Mouse (Mus musculus) G1E (cell line): ENCODE results near the gene Rasl11b. TPM values are rescaled to one million over a fixed set of nuclear protein-coding genes. Genes with fewer than 3 reads are reported as not detected.

Source experiments
- ATAC-seq: 2 replicates; pipeline ENCODE4 v1.8.0; 2016; ENCODE audit warnings: mild to moderate bottlenecking; ENCODE audit not compliant: insufficient number of reproducible peaks, poor library complexity, low FRiP score, severe bottlenecking; ENCODE audit errors: extremely low read depth
- DNase-seq: peaks from one replicate; pipeline ENCODE4 v3.0.0; 2012; ENCODE audit warnings: low spot score
- H3K27me3 ChIP-seq: 2 replicates; pipeline ENCODE4 v1.6.1; 2012; ENCODE audit warnings: mild to moderate bottlenecking, low read length, inconsistent platforms; ENCODE audit not compliant: insufficient read depth
- H3K36me3 ChIP-seq: replicated peaks from 2 replicates; pipeline ENCODE3; 2012; ENCODE audit warnings: mild to moderate bottlenecking, inconsistent platforms
- H3K4me1 ChIP-seq: 2 replicates; pipeline ENCODE4 v1.6.1; 2012; ENCODE audit warnings: low read depth, low read length, inconsistent platforms, mixed read lengths; ENCODE audit not compliant: insufficient read depth
- H3K4me3 ChIP-seq: 2 replicates; pipeline ENCODE4 v1.5.1; 2012; ENCODE audit warnings: low read depth, mild to moderate bottlenecking, inconsistent platforms, low read length, moderate library complexity, mixed read lengths
- H3K9me3 ChIP-seq: replicated peaks from 2 replicates; pipeline ENCODE4 v1.6.1; 2012; ENCODE audit warnings: inconsistent platforms
- CTCF ChIP-seq: IDR thresholded peaks from 2 replicates; pipeline ENCODE4 v1.5.1; 2012; ENCODE audit warnings: low read depth, low read length, inconsistent platforms, mixed read lengths
- GATA1 ChIP-seq: IDR thresholded peaks from 2 replicates; pipeline ENCODE4 v1.6.1; 2012; ENCODE audit warnings: borderline replicate concordance, low read length, inconsistent platforms, mixed read lengths
- GATA2 ChIP-seq: IDR thresholded peaks from 2 replicates; pipeline ENCODE4 v1.6.1; 2012; ENCODE audit warnings: low read depth, low read length, inconsistent platforms, borderline replicate concordance
- POLR2AphosphoS5 ChIP-seq: IDR thresholded peaks from 2 replicates; pipeline ENCODE4 v1.6.1; 2012; ENCODE audit warnings: low read depth, low read length, inconsistent platforms; ENCODE audit not compliant: insufficient replicate concordance
- TAL1 ChIP-seq: conservative IDR thresholded peaks from 2 replicates; pipeline ENCODE4 v1.6.1; 2012; ENCODE audit warnings: low read depth, low read length, inconsistent platforms, mixed read lengths
- polyA plus RNA-seq: library from polyadenylated mRNA; stranded (reverse); fragments of >175 nt; gene quantifications from 2 replicates; pipeline ENCODE4 v1.2.3, GENCODE M21; 2012
- total RNA-seq, 2 experiments: library from RNA; stranded (forward) in 1 of 2; stranded (reverse) in 1 of 2; fragments of 200-1000 nt in 1 of 2; fragments of >200 nt in 1 of 2; fragmentation: Nextera tagmentation in 1 of 2; gene quantifications; 2 replicates each; pipeline ENCODE4 v1.2.3; 2014 to 2017

Rasl11b gene
- total and polyA plus RNA-seq, 3 experiments, result 0.30 to 0.33 TPM; not detected in 1

DNA sequence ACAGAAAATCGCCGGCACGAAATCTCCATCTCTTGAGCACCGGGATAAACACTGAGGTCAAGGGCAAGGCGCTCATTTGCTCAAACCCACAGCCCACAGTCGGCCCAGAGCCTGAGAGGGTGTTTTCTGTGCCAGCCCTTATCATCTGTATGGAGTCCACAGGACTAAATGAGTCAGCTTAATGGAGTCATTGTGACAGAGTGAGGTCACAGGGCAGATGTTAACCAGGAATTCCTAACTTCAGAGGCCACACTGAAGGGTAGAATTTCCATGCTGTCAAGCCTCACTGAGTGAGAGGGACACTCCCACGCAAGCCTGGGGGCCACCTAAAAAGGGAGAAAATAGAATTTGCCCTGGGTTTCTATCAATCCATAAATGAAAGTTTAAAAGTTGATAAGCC is 35.2 kb upstream of the Rasl11b start:
- ATAC-seq (no peak), DNase-seq (no peak)
- Histone ChIP-seq H3K36me3 (no peaks in the 10 kb centered on the region), H3K4me3 (no peak overlapping the region), H3K4me1 (peaks cover 3% of the 10 kb centered on the region; the same call in 1 of the 2 replicates), H3K27me3 (peaks cover 19% of the 10 kb centered on the region), H3K9me3 (no peaks in the 10 kb centered on the region)
- no peak for TF ChIP-seq CTCF
- TF ChIP-seq GATA1, result no peak
- TF ChIP-seq POLR2AphosphoS5, result no peak

DNA sequence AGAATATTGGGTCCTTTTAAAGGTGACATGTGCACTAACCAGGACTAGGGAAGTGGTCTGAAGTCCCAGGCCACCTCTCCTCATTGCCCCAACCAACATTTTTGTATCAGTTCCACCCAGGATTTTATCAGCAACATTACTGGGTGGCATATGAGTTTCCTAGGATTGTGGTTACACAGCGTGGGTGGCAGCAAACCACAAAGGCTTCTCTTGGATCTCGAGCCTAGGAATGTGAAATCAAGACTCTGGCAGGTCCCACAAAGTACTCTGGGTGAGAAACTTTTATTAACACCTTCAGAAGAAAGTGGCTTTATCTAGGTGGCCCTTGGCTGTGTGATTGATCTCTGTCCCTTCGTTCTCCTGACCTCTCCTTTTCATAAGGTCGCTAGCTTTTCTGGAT is 34.7 kb upstream of the Rasl11b start:
- no peak for DNase-seq
- no peaks in the 10 kb centered on the region for H3K36me3 ChIP-seq
- peaks cover 19% of the 10 kb centered on the region for H3K27me3 ChIP-seq
- no peaks in the 10 kb centered on the region for H3K9me3 ChIP-seq
- TF ChIP-seq GATA1, result no peak
- TF ChIP-seq CTCF, result no peak
- no peak for TF ChIP-seq TAL1
- no peak for TF ChIP-seq GATA2
- no peak for TF ChIP-seq POLR2AphosphoS5
- H3K4me3 ChIP-seq, result no peak overlapping the region
- peaks cover 3% of the 10 kb centered on the region; the same call in 1 of the 2 replicates for H3K4me1 ChIP-seq
- no peak for ATAC-seq

DNA sequence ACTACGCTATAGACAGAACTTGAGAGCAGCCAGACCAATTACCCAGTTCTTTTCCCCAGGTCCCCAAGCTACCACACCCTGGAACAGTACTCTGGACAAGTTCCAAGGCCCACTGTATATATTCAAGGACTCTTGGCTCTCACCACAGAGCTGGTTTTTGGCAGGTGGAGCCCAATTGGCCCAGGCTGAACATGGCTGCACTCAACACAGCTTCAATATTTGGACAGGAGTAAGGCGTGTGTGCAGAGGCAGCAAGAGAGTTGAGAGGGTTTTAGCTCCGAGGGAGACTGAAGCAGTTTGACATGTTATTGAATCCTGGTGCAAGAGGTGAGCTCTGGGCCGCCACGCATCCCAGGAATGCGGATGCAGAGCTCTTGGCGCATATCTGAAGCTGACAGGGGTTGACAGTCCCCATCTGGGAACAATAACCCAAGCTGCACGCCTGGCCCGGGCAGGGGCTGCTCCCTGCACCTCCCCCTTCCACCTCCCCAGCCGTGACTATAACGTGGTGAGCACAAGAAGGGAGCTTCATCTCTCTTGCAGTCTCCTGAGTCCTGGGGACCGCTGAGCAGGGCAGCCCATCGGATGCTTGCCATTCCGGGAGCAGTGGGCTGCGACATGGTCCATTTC is 33.7 kb upstream of the Rasl11b start:
- peaks cover 24% of the 10 kb centered on the region for H3K27me3 ChIP-seq
- peaks cover 3% of the 10 kb centered on the region; the same call in 1 of the 2 replicates for H3K4me1 ChIP-seq
- no peaks in the 10 kb centered on the region for H3K9me3 ChIP-seq
- no peak for DNase-seq
- ATAC-seq, result no peak
- TF ChIP-seq GATA1 (no peak), CTCF (no peak), GATA2 (no peak), POLR2AphosphoS5 (no peak), TAL1 (no peak)
- H3K4me3 ChIP-seq, result no peak overlapping the region
- no peaks in the 10 kb centered on the region for H3K36me3 ChIP-seq

DNA sequence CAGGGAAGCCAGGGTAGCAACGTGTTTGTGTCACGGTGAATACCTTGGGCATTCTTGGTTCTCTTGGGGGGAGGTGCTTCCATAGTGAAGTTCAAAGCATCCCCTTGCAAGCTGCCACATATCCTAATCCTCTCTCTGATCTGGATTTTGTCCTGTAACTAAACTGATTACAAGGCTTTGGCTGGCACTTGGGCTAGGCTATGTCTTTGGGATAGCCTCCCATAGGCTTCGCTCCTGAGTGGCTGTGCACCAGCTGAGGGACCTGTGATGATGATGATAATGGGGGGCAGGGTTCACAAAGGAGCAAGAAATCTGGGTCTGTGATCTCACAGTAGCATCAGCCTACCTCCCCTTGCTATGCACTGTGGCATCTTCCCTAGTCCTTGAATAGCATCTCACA is 33.1 kb upstream of the Rasl11b start:
- Histone ChIP-seq H3K27me3 (peaks cover 22% of the 10 kb centered on the region), H3K36me3 (no peaks in the 10 kb centered on the region), H3K9me3 (no peaks in the 10 kb centered on the region), H3K4me3 (no peak overlapping the region), H3K4me1 (peaks cover 3% of the 10 kb centered on the region; the same call in 1 of the 2 replicates)
- DNase-seq (no peak), ATAC-seq (no peak)
- no peak for TF ChIP-seq TAL1
- TF ChIP-seq GATA1, result no peak
- no peak for TF ChIP-seq GATA2
- no peak for TF ChIP-seq CTCF
- TF ChIP-seq POLR2AphosphoS5, result no peak

DNA sequence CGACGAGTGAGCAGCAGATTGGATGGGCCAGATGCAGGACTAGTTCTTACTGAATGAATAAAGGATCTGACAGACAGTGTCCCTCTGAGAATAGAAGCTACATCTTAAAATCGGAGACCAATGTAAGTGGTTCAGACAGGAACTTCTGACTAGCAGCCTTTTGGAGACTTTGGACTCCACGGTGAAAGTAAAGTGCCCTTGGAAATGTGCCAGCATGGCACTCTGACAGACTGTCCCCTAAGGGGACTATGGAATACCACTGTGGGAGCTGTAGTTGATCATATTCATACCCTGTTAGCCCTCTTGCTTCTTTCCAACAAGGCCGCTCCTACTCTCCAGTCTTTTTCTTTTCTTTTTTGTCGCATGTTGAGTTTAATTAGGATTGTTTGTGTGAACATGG is 31.9 kb upstream of the Rasl11b start:
- H3K4me1 ChIP-seq, result peaks cover 3% of the 10 kb centered on the region; the same call in 1 of the 2 replicates
- DNase-seq, result no peak
- H3K27me3 ChIP-seq, result peaks cover 25% of the 10 kb centered on the region
- H3K36me3 ChIP-seq, result no peaks in the 10 kb centered on the region
- H3K4me3 ChIP-seq, result no peak overlapping the region
- no peaks in the 10 kb centered on the region for H3K9me3 ChIP-seq
- ATAC-seq, result no peak
- TF ChIP-seq GATA1, result no peak
- TF ChIP-seq POLR2AphosphoS5, result no peak
- TF ChIP-seq TAL1, result no peak
- no peak for TF ChIP-seq GATA2
- TF ChIP-seq CTCF, result no peak

DNA sequence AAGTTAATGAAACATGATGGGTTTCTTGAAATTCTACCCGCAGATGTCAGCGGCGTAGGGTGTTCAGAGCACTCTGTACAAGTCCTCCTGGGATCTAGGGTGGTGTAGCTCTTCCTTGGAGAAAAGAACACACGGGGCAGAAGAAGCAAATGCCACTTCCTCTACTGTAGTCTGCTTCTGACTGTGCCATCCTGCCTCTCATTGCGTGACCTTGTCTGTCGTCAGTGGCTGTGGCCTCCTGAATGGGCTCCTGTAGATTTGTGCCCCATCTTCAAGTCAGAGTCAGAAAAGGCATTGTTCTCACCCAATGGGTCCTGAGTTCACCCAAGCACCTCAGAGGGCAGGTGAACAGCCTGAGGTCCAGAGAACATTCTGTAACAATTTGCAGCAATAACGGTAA is 30.5 kb upstream of the Rasl11b start:
- Histone ChIP-seq H3K9me3 (no peaks in the 10 kb centered on the region), H3K27me3 (peaks cover 34% of the 10 kb centered on the region), H3K36me3 (no peaks in the 10 kb centered on the region), H3K4me3 (no peak overlapping the region), H3K4me1 (peaks cover 3% of the 10 kb centered on the region; the same call in 1 of the 2 replicates)
- ATAC-seq (no peak), DNase-seq (no peak)
- TF ChIP-seq GATA1 (no peak), GATA2 (no peak), CTCF (no peak), TAL1 (no peak), POLR2AphosphoS5 (no peak)

DNA sequence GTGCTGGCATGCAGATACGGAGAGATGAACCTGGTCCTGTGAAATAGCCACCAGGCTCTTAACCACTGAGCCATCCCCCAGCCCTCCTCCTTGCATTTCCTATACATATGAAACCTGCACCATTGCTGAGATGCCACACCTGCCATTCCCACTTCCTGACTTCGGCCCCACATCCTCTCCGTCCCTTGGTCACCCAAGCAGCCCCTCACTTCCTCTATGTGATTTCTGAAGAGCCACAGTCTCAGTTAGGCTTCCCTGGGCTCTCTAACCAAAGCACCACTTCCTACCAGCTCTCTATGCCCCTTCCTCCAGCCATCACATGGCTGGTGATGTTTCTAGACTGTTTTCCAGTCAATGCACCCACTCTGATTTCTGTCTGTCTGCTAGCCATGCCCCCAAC is 28.4 kb upstream of the Rasl11b start:
- no peak for ATAC-seq
- TF ChIP-seq POLR2AphosphoS5 (no peak), GATA1 (no peak), TAL1 (no peak), CTCF (no peak), GATA2 (no peak)
- peaks cover 27% of the 10 kb centered on the region for H3K27me3 ChIP-seq
- H3K4me3 ChIP-seq, result no peak overlapping the region
- no peak for DNase-seq
- no peaks in the 10 kb centered on the region for H3K4me1 ChIP-seq
- no peaks in the 10 kb centered on the region for H3K36me3 ChIP-seq
- H3K9me3 ChIP-seq, result no peaks in the 10 kb centered on the region
